Mouse (Mus musculus) kidney, embryonic 15.5 days (tissue): ENCODE results near the gene Foxi1. TPM values are rescaled to one million over a fixed set of nuclear protein-coding genes. Genes with fewer than 3 reads are reported as not detected.
"Not testable (repeated sequence)": the region's sequence is repeated elsewhere in the genome, so short reads cannot be mapped to it uniquely, and the experiment has no call there.

Source experiments
- ATAC-seq: fragments of 200-750 bp; cut with Nextera tagmentation; replicated peaks from 2 replicates; pipeline ENCODE4 v1.8.0; 2017; ENCODE audit warnings: moderate TSS enrichment; ENCODE audit not compliant: low FRiP score
- H3K27ac ChIP-seq: fragments of 300-500 bp; sonication (generic); 2 replicates; pipeline ENCODE4 v1.5.1; 2015; ENCODE audit warnings: mild to moderate bottlenecking, inconsistent platforms
- H3K27me3 ChIP-seq: fragments of 300-500 bp; sonication (generic); 2 replicates; pipeline ENCODE4 v1.6.1; 2015; ENCODE audit warnings: inconsistent platforms
- H3K36me3 ChIP-seq: fragments of 300-500 bp; sonication (generic); 2 replicates; pipeline ENCODE4 v1.6.1; 2015; ENCODE audit warnings: inconsistent platforms
- H3K4me1 ChIP-seq: fragments of 300-500 bp; sonication (generic); 2 replicates; pipeline ENCODE4 v1.6.1; 2015; ENCODE audit warnings: inconsistent platforms
- H3K4me2 ChIP-seq: fragments of 300-500 bp; sonication (generic); 2 replicates; pipeline ENCODE4 v1.6.1; 2015; ENCODE audit warnings: moderate library complexity, mild to moderate bottlenecking, inconsistent platforms
- H3K4me3 ChIP-seq: fragments of 300-500 bp; sonication (generic); replicated peaks from 2 replicates; pipeline ENCODE4 v1.5.1; 2015; ENCODE audit warnings: mild to moderate bottlenecking, inconsistent platforms
- H3K9ac ChIP-seq: fragments of 300-500 bp; sonication (generic); 2 replicates; pipeline ENCODE4 v1.6.1; 2015; ENCODE audit warnings: mild to moderate bottlenecking, inconsistent platforms
- H3K9me3 ChIP-seq: fragments of 300-500 bp; sonication (generic); replicated peaks from 2 replicates; pipeline ENCODE4 v1.6.1; 2016; ENCODE audit warnings: inconsistent platforms
- WGBS: fragments of 180-500 bp; shearing (Covaris S2); methylation state at CpG from one replicate; pipeline ENCODE4 v1.1.7; 2015; ENCODE audit warnings: mixed read lengths; 5-methylcytosine and 5-hydroxymethylcytosine counted together
- polyA plus RNA-seq: library from polyadenylated mRNA; unstranded; fragments of >200 nt; fragmentation: Nextera tagmentation; extraction: Ambion mirVana; gene quantifications from 2 replicates; pipeline ENCODE4 v1.2.1, GENCODE M21; 2015

Foxi1 gene
- polyA plus RNA-seq = 13.1 and 13.5 TPM in 2 replicates

DNA sequence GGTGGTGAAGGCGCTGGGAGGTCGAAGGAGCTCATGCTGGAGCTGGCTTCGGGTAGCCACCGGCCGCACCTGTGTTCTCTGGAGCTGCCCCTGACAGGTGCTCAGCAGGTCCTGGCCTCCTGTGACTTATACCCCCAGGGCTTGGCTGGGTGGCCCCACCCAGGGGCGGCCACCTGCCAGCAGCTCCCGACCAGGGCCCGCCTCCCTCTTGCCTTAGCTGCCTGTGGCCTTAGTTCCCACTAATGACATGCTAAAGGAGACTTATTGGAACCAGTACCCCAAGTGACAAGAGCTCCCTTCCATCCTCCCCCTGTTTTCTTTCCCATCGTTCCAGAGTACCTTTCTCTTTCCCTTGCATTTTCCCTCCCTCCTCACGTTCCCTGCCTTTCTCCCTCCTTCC lies at the start of gene Foxi1:
Foxi1 (minus strand) TSS at position 101 of the 400 bp plus-strand sequence.
- Histone ChIP-seq H3K9ac (no peak within 1 kb of the TSS), H3K4me1 (no peaks in the 10 kb centered on the region), H3K27me3 (no peaks in the 10 kb centered on the region), H3K4me2 (no peak within 1 kb of the TSS), H3K4me3 (no peak within 1 kb of the TSS), H3K36me3 (no peaks in the 10 kb centered on the region), H3K9me3 (no peaks in the 10 kb centered on the region), H3K27ac (no peak within 1 kb of the TSS)
- ATAC-seq = 0 out of 2 replicates have a peak, but pooled peaks have one; percentile 15
- 64% methylated on average over 10 of the region's 10 CpGs for WGBS

GRCm38 (mm10) chr11:34242979-34243378 lies 35.1 kb upstream of the Foxi1 start:
- no peak for ATAC-seq
- Histone ChIP-seq H3K27ac (no peak overlapping the region), H3K4me3 (no peak overlapping the region)

GRCm38 (mm10) chr11:34240252-34240651 lies 32.4 kb upstream of the Foxi1 start:
- Histone ChIP-seq H3K4me3 (no peak overlapping the region), H3K9ac (no peak overlapping the region), H3K4me1 (no peaks in the 10 kb centered on the region), H3K9me3 (no peaks in the 10 kb centered on the region), H3K27ac (no peak overlapping the region), H3K36me3 (no peaks in the 10 kb centered on the region), H3K27me3 (no peaks in the 10 kb centered on the region), H3K4me2 (no peak overlapping the region)
- ATAC-seq = no peak
- 98% methylated on average over 1 of the region's 1 CpGs for WGBS

More at GRCm38 (mm10) chr11:34242979-34243378, 35.1 kb upstream of the Foxi1 start:
- Histone ChIP-seq H3K36me3 (no peaks in the 10 kb centered on the region), H3K9me3 (no peaks in the 10 kb centered on the region), H3K27me3 (no peaks in the 10 kb centered on the region), H3K4me1 (no peaks in the 10 kb centered on the region), H3K4me2 (no peak overlapping the region), H3K9ac (no peak overlapping the region)
- WGBS = 54% methylated on average over 6 of the region's 6 CpGs

GRCm38 (mm10) chr11:34239691-34240090 lies 31.8 kb upstream of the Foxi1 start:
- H3K4me2 ChIP-seq = no peak overlapping the region
- no peaks in the 10 kb centered on the region for H3K36me3 ChIP-seq
- no peaks in the 10 kb centered on the region for H3K4me1 ChIP-seq
- no peak overlapping the region for H3K9ac ChIP-seq
- no peaks in the 10 kb centered on the region for H3K9me3 ChIP-seq
- no peak overlapping the region for H3K27ac ChIP-seq
- 85% methylated on average over 2 of the region's 2 CpGs for WGBS
- H3K27me3 ChIP-seq = no peaks in the 10 kb centered on the region
- ATAC-seq = no peak
- no peak overlapping the region for H3K4me3 ChIP-seq

- WGBS = 88% methylated on average over 6 of the region's 6 CpGs
- Histone ChIP-seq H3K4me2 (no peak overlapping the region), H3K4me1 (no peaks in the 10 kb centered on the region), H3K9me3 (no peaks in the 10 kb centered on the region), H3K36me3 (no peaks in the 10 kb centered on the region), H3K4me3 (no peak overlapping the region), H3K27me3 (no peaks in the 10 kb centered on the region), H3K9ac (no peak overlapping the region), H3K27ac (no peak overlapping the region)
- no peak for ATAC-seq
Measured at GRCm38 (mm10) chr11:34236885-34237284, 29.0 kb upstream of the Foxi1 start.

GRCm38 (mm10) chr11:34236091-34236759 lies 28.3 kb upstream of the Foxi1 start:
- peak; percentile 40; the same call in 1 of the 2 replicates for ATAC-seq
- WGBS = 52% methylated on average over 5 of the region's 5 CpGs

DNA sequence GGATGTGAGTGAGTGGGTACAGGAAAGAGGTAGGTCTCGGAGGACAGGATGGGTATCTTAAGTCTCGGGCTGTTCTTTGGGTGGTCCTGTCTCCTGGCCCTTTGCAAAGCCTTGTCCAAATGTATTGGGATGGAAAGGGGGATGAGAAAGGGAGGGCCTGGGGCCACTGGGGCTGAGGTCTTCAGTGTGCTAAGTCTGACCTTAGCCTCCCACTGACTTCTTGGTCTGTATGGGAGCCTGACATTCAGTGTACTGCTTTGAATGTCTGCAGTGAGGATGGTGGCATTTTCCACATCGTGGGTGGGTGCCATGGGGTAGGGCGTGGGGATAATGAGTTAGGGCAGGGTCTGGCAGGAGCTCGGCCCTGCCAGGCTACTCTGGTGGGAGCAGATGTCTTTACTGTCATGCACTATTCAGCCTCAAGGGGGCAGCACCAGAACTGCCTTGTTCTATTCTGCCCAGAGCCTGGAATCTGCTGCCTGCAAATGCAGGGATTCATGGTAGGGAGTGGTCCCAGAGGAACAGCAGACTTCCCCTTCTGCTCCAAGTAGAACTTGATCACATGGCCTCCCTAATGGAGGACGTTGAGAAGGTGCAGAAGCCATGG lies 21.0 kb upstream of the Foxi1 start:
- H3K9ac ChIP-seq = no peak overlapping the region
- peak; percentile 58; the same call in 1 of the 2 replicates for ATAC-seq

More at GRCm38 (mm10) chr11:34236091-34236759, 28.3 kb upstream of the Foxi1 start:
- Histone ChIP-seq H3K9ac (no peak overlapping the region), H3K4me3 (no peak overlapping the region), H3K9me3 (no peaks in the 10 kb centered on the region), H3K36me3 (no peaks in the 10 kb centered on the region), H3K27ac (no peak overlapping the region), H3K27me3 (no peaks in the 10 kb centered on the region), H3K4me1 (no peaks in the 10 kb centered on the region), H3K4me2 (no peak overlapping the region)

DNA sequence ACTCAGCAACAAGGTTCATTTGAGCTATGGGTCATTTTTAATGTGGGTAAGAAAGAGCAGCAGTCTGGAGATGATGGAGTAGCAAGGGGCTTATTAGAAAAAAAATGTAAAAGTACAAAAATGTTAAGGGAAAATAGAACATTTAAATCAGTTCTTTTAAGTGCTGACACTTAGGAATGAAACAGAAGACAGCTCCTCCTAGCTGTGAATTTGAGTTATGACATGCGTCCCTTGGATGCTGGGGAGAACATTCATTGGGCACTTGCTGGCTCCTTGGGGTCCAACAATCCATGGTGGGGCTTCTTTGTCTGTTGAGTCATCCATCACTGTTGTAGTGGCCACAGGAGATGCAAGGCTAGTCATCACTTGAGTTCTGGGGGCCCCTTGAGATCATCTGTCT lies 19.3 kb upstream of the Foxi1 start:
- no peak for ATAC-seq
- H3K9me3 ChIP-seq = no peaks in the 10 kb centered on the region
- H3K9ac ChIP-seq = no peak overlapping the region

More for the DNA sequence above, 21.0 kb upstream of the Foxi1 start:
- peaks cover 3% of the 10 kb centered on the region; the same call in 1 of the 2 replicates for H3K4me1 ChIP-seq
- no peak overlapping the region for H3K27ac ChIP-seq
- no peaks in the 10 kb centered on the region for H3K9me3 ChIP-seq
- H3K4me3 ChIP-seq = no peak overlapping the region
- no peaks in the 10 kb centered on the region for H3K27me3 ChIP-seq
- 38% methylated on average over 6 of the region's 6 CpGs for WGBS
- no peak overlapping the region for H3K4me2 ChIP-seq
- H3K36me3 ChIP-seq = no peaks in the 10 kb centered on the region

GRCm38 (mm10) chr11:34220596-34220995 lies 12.7 kb upstream of the Foxi1 start:
- H3K27me3 ChIP-seq, H3K9ac ChIP-seq, H3K36me3 ChIP-seq, H3K9me3 ChIP-seq, H3K4me1 ChIP-seq, H3K4me3 ChIP-seq, ATAC-seq, H3K27ac ChIP-seq, H3K4me2 ChIP-seq: not testable (repeated sequence)
- WGBS = 86% methylated on average over 4 of the region's 4 CpGs

More for the DNA sequence above, 19.3 kb upstream of the Foxi1 start:
- H3K27ac ChIP-seq = no peak overlapping the region
- H3K27me3 ChIP-seq = no peaks in the 10 kb centered on the region
- peaks cover 3% of the 10 kb centered on the region; the same call in 1 of the 2 replicates for H3K4me1 ChIP-seq
- no peaks in the 10 kb centered on the region for H3K36me3 ChIP-seq
- H3K4me2 ChIP-seq = no peak overlapping the region
- WGBS = 75% methylated on average over 1 of the region's 1 CpGs
- H3K4me3 ChIP-seq = no peak overlapping the region

DNA sequence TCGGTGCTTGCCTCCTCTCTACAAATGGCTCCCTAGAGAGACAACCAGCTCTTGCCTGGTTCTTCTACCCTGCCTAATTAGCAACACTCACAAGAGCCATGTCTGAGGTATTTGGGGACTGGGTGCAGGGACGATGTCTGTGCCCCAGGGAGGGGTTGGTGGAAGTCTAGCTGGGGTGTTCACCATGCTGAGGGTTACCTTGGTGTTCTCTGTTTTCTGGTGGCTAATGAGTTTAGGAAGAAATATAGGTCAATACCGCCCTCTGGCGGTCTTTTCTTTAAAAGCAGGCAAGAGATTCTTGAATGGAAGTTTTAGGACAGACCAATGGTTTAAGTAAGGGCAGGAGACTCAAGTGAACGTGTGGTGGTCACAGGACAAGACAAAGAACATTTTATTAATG lies 5.0 kb upstream of the Foxi1 start:
- no peaks in the 10 kb centered on the region for H3K27me3 ChIP-seq
- H3K4me1 ChIP-seq = no peaks in the 10 kb centered on the region
- H3K9ac ChIP-seq = no peak overlapping the region
- H3K27ac ChIP-seq = no peak overlapping the region
- H3K4me2 ChIP-seq = no peak overlapping the region
- no peak overlapping the region for H3K4me3 ChIP-seq
- no peaks in the 10 kb centered on the region for H3K36me3 ChIP-seq
- ATAC-seq = 0 out of 2 replicates have a peak, but pooled peaks have one; percentile 46
- WGBS = 24% methylated on average over 5 of the region's 5 CpGs
- H3K9me3 ChIP-seq = no peaks in the 10 kb centered on the region

DNA sequence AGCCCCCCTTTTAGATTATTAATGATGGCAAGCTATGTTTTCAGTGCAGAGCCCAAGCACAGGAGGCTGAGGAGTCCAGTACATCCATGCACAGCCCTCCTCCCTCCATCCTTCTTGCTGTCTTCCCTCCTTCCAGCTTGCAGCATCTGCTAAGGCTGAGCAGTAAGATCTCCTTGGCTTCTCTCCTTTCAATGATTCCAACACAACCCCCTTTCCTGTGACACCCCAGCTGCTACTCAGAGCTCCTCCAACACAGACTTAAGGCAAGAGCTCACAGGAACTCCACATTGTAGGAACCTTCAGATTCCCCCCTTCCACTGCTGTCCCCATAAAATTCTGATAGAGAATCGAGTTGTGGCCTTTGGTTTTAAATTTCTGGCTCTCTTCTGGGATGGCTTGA lies 5.1 kb downstream of the Foxi1 start:
- H3K4me3 ChIP-seq = no peak overlapping the region
- H3K4me2 ChIP-seq = no peak overlapping the region
- no peaks in the 10 kb centered on the region for H3K9me3 ChIP-seq
- H3K27me3 ChIP-seq = no peaks in the 10 kb centered on the region
- no peak overlapping the region for H3K9ac ChIP-seq
- no peak for ATAC-seq
- H3K27ac ChIP-seq = no peak overlapping the region
- H3K36me3 ChIP-seq = no peaks in the 10 kb centered on the region
- 32% methylated on average over 1 of the region's 1 CpGs for WGBS
- H3K4me1 ChIP-seq = no peaks in the 10 kb centered on the region

- H3K27me3 ChIP-seq = no peaks in the 10 kb centered on the region
- 82% methylated on average over 3 of the region's 3 CpGs for WGBS
- no peaks in the 10 kb centered on the region for H3K36me3 ChIP-seq
- H3K4me3 ChIP-seq = no peak overlapping the region
- 0 out of 2 replicates have a peak, but pooled peaks cover 6% of the 10 kb centered on the region for H3K4me1 ChIP-seq
- ATAC-seq = no peak
- H3K9ac ChIP-seq = no peak overlapping the region
- no peak overlapping the region for H3K4me2 ChIP-seq
- no peak overlapping the region for H3K27ac ChIP-seq
- no peaks in the 10 kb centered on the region for H3K9me3 ChIP-seq
Measured at GRCm38 (mm10) chr11:34195142-34195541, 12.7 kb downstream of the Foxi1 start.
